Mouse (Mus musculus): ENCODE data around the gene Tmem19.

GRCm38 (mm10) chr10:115354553-115354952, 7.7 kb downstream of the Tmem19 start:
- no peak for TF ChIP-seq CTCF (IDR thresholded peaks at IDR 0.05; ENCODE audit: low read depth)
- no peak for TF ChIP-seq EP300 (IDR thresholded peaks at IDR 0.05; ENCODE audit: low read depth)
